Mouse (Mus musculus) urinary bladder, postnatal 36 days (tissue): ENCODE results near the gene Lrrc71.
A peak's percentile ranks its signal among the peaks of the same experiment; 100 is the strongest.

ENCODE experiments used
- DNase-seq, 2 experiments: peaks; one replicate each; pipeline ENCODE4 v3.0.0; 2022; ENCODE audit warnings: low spot score in 2 of 2, mixed read lengths in 1 of 2

The Lrrc71 gene

DNA sequence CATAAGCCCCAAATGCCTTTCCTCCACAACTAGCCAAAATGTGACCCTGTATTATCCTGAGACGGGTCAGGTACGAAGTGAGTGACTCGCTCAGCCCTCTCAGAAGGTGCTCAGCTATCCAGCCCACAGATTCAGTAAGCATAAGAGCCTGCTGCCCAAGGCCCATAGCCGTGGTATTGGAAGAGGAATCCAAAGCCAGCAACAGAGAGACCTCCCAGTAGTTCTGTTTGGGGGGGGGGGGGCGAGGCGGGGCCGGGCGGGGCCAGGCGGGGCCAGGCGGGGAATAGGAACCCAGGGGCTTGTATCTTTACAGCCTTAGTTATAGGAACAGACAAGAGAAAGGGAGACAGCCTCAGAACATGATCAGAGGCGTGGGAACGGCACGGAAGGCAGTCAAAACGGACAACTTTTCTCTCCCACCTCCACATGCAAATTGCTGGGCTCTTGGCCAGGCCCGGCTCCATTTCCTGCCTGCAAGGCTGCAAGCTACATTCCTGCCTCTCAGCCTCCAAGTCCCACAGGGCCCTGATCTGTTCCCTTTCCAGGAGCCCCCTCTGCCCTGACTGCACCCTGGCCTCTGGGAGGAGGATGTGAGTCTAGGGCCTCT lies 15.4 kb upstream of the Lrrc71 start:
- DNase-seq: peak; percentile 39 to 61

DNA sequence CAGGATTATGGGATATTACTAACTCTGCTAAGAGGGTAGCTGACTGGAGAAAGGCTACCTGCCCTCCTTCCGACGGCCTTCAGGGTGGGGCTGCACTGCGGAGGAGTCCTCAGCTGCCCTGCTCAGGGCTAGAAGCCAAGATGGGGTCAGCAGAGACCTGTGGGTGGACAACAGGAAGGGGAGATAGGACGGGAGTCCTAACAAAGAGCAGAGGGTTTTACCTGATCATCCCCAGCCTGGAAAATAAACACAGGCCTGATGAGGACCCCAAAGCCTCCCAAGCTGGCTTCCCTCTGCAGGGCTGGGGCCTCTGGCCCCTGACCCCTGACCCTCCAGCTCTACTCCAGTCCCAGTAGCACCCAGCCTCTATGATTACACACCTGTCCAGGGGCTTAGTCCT lies 14.8 kb upstream of the Lrrc71 start:
- DNase-seq: no peak

DNA sequence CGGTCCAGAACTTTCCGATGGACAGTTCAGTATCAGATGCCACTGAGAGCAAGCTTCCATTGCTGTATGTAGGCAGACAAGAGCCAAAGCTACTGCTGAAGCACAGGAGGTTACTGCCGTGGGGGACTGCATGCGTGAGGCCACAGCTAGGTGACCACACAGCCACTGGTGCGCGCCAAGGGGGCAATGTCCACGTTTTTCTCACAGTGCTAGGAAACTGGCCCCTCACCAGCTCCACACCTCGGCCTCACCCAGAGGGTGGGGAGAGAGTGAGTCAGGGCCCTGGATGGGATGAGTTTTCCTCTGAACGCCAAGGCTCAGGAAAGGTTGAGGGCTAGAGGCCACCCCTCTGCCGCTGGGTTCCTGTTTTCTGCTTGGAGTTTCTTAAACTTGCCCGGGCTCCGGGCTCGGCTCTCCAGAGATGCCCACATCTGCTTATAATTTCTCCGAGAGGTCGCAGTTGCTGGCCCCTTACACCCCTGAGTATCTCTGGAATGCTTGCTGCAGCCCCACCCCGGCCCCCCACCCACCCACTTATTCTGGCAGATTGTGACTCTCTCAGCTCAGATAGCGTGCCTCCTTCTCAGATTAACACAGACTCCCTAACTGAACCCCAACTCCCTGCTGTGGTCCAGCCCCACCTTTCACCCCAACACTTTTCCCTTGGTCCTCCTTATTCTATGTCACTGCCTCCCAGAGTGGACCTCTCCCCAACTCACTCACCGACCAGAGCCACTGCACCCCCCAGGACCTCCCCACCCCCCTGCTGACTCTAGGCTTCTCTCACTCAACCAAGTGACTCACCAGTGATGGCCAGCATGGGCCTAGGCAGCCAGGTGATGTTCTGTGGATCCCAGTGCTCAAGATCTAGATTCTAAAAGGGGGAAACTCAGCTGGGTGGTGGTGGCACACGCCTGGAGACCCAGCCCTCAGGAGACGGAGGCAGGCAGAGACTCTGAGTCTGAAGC lies 13.3 kb upstream of the Lrrc71 start:
- DNase-seq: no peak

DNA sequence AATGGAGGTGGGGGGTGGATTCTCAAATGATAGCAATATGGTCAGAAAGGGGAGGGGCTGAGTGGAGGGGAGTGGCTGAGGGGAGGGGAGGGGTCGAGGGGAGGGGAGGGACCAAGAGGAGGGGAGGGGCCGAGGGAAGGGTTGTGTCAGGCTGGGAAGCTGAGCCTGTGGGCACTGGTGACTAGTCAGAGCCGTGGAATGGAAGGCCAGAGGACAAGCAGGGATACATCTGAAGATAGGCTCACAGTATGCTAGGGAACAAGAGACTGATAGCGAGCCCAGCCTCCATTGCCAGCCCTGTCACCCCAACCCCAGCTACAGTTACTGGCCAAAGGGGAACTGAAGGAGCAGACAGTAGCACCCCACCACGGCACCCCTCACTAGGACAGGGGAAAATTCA lies 10.2 kb upstream of the Lrrc71 start:
- no peak for DNase-seq

DNA sequence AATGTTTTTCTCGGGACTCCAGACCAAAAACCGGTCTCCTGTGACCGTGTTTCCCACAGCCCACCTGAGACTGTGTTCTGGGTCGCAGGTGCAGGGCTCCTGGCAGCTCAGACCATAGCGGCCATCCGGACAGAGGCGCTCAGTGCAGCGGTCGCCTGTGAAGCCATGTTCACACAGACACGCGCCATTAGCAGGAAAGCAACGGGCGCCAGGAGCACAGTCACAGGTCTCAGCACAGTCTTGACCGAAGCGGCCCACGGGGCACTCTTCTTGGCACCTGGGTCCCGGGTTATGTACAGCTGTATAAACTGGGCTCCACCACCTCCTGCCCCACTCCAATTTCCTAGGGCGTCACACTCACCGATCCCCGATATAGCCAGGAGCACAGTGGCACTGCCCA lies 8.1 kb upstream of the Lrrc71 start:
- DNase-seq: no peak

DNA sequence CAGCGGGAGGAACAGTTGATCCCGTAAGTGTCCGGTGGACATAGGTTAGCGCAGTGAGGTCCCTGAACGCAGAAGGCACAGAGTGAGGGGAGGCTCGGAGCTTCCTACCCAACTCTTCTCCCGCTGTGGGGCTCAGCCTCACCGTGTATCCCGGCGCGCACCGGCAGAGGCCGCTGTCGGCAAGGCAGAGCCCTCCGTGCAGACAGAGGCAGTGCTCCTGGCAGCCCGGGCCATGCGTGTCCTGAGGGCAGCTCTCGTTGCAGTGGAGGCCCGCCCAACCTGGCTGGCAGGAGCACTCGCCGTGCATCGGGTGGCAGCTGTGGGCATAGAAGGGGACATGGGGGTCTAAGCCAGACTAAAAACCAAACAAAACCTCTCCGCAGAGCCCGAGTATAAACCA lies 7.5 kb upstream of the Lrrc71 start:
- DNase-seq: peak; percentile 81 to 84

DNA sequence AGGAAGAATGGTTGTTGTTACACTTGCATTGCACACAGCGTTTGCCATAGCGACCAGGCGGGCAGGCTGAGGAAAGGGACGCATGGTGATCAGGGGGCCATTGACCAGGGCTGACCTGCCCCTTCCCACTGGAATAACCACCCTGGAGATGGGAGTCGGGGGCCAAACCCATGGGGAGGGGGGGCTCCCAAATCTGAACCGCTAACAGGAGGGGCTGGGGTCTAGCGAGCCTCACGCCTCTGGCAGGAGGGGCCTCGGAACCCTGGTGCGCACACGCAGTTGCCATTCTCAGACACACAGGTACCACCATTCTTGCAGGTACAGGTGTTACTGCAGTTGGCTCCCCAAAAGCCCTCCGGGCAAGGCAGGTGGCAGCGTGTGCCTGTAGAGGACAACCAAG lies 5.4 kb upstream of the Lrrc71 start:
- DNase-seq: no peak

DNA sequence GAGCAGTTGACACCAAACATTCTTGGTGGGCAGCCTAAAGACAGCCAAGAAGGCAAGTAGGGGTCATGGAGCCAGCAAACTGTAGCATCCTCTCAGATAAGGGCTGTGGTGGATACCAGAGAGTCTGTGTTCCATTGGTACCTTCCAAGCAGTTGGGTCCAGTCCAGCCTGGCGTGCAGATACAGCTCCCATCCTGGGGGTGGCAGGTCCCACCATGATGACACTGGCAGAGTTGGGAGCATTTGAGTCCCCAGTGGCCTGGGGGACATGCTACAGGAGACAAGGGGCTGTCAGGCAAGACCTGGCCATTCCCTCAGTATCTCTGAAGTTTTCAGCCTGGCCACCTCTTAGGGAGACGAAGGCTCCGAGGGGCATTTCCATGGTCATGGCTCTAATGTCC lies 4.1 kb upstream of the Lrrc71 start:
- DNase-seq: no peak

DNA sequence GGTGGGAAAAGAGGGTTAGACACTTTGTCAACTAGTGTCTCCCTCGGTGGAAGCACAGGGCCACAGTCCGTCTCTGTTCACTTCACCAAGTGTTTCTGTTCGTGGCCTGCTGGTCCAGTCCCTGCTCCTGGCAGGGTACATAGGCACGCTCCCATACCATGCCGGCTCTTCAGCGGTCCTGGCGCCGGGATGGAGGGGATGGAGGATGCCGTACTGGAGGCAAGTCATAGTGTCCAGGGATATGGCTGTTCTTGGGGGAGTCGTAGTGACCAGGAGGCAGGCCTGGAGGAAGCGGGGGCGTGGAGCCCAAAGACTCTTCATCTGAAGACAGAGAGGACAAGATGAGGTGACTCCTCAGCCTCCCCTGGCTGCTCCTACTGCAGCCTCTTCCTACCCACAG lies 1.6 kb upstream of the Lrrc71 start:
- no peak for DNase-seq

DNA sequence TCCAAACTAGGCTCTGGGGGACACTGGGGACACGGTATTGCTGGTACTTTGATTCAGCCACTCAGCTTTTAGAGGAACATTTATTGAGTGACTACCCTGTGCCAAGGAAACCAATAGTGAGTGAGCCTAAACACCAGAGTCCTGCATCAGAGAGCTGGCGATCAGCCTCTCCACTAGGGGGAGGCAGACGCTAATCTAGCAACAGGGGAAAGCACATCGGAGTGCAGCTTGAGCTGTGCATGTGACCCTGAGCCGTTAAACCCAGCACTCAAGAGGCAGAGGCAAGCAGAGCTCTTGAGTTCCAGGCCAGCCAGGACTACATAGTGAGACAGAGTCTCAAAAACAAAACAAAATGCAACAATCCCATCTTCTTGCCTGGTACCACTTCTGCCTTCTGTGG lies 611 bp upstream of the Lrrc71 start:
- DNase-seq: peak; percentile 37 to 56

DNA sequence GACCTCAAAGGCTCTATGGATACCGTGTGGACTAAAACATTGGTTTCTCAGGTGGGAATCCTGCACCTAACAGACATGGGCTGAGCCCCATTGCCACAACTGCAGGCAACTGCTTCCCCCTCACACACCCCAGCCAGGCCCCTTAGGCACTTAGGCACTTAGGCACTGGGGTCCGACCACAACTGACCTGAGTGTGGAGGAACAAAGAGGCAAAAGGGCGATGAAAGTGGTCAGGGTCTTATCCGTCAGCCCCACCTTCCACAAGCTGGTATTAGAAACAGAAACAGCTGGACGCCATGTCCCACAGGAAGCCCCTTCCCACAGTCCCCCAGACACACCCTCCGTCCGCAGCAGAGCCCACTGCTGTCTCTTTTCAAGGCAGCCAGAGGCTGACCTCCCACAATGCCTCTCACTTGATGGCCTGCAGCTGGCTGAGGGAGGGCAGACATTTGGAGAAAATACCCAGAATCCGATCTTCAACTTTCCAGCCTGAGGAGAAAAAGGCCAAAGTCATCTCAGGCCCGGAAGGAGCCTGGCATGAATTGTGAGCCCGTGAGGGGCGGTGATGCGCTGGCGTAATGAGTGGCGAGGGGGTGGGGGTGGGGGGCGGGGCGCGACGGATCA lies 3.3 kb downstream of the Lrrc71 start:
- no peak for DNase-seq

DNA sequence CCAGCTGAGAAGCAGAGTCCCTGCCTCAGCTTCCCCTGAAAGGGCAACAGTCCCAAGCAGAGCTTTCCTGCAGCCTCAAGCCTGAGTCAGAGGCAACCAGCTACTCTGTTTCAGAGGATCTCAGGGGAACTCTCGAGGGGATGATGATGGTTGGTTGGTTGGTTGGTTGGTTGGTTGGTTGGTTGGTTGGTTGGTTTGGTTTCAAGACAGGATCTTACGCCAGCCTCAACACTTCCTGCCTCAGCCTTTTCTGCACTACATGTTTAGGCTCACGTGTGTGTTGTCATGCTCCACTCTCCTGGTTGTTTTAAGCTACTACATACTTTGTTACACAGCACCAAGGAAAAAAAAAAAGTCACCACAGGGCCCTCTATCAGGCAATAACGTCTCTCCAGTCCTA lies 4.5 kb downstream of the Lrrc71 start:
- DNase-seq: no peak

DNA sequence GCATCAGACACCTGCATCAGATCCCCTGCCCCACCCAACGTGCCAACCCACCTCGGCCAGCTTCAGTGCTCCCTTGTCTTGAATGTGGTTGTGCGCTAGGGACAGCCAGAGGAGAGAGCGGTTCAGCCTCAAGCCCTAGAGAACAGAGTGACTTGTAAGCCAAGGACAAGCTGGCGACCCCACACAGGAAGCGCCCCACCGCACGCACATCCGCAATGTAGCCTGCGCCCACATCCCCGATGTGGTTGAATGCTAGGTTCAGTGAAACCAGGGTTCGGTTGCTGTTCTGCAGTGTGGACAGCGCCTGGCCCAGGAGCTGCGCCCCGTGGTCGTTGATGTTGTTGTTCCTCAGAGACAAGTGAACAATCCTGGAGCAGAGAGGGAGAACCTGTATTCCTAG lies 5.7 kb downstream of the Lrrc71 start:
- DNase-seq: no peak

DNA sequence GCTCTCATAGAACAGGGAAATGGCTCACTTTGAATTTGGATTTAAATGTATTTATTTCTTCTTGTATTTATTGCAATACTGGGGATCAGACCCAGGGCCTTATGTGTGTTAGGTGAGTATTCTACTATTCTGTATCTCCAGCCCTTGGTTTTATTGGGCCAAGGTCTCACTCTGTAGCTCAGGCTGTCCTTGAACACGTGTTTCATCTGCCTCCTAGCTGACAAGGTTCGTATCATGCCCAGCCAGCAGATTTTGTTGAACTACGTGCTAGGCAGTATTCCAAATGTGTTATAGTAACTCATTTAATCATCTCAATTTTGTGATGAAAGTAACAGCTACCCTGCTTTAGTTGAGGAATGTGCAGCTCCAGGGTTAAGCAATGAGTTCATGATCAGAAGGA lies 6.4 kb downstream of the Lrrc71 start:
- DNase-seq: no peak

DNA sequence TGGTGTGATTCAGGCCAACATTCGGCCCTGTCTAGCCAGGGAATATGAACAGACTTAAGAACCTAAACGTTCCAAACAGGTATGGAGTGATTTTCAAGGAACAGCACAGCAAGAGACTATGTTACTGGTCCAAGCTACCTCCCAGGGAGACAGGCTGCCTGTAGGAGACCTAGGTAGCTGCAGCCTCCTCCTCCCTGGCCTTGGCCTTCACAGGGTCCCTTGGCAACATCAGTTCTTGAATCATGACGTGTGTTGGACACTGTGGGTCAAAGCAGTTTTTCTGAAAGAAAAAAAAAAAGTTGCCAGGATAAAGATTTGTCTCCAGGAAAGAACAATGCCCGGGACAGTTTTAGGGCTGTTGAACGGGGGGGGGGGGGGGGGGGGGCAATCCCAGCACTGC lies 9.5 kb downstream of the Lrrc71 start:
- no peak for DNase-seq

DNA sequence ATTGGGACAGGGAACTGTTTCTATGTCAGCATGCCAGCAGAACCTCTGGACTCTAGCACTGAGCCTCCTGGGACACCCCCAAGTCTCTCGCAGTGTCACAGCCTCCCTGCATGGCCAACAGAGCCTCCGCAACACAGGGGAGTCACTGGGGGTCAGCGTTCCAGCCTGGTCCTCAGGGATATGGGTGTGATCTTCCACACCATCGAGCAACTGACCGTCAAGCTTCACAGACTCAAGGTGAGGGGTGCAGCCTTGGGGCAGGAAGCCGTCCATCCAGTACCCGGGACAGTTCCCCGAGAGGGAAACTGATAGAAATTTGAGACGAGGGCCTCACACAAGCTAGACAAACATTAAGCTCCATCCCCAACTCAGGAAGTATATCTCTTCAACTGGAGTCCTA lies 13.1 kb downstream of the Lrrc71 start:
- DNase-seq: no peak

DNA sequence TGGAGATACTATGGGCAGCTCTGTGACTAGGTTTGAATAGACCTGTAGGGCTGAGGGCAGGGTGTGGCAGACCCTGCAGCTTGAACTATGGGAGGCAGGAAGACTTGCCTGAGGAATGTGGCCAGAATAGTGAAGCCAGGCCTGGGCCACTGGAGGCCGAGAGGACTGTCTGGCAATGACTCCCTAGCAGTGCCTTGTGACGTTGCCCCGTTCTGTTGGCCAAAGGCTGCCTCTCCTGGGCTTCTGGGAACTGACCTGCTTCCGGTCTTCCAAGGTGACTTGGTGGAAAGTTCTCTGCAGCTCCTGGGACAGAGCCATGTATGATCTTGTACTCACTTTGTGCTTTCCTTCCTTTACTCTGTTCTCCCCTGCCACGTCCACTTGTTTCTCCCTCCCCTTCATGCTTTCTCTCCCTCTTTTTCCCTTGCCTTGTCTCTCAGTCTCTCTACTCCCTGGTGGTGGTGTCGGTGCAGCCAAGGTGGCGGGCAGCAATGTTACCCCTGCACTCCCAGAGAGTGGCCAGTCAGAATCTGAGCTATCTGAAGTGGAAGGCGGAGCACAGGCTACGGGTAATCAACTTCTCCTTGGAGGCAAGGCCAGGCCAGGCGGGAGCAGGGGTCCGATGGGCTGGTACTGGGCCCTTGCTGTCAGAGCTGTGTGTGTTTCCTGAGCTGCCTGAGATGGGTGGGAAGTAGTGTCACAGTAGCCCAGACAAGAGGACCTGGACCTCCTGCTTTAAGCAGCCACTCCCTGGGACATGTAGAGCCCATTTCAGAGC lies 14.3 kb downstream of the Lrrc71 start:
- DNase-seq: no peak

DNA sequence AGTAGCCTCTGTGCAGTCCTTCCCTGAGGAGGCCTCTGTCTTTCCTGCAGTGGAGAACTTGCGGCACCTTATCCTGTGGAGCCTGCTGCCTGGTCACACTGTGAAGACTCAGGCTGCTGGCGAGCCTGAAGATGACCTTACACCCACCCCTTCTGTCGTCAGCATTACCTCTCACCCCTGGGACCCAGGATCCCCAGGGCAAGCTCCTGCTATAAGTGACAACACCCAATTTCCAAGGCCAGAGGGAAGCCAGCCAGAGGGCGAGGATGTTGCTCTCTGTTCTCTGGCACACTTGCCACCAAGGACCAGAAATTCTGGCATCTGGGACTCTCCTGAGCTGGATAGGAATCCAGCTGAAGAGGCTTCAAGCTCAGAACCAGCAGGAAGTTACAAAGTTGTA lies 15.3 kb downstream of the Lrrc71 start:
- DNase-seq: no peak

DNA sequence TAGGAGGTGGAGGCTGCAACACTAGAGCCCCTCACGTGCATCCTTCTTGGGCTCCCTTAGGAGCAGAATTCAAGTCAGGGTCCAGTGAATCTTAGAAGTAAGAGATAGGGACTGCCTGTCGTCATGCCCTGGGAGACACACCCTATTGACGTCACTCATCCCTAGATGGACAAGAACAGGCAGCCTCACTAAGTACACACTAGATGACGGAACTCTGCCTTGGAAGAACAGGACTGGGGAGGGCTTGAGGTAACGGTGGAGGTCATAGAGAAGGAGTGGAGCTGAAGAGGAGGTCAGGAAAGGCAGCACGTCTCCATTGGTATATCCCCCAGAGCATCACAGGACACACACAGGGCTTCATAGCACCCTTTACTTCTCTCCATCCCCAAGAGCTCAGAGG lies 19.7 kb downstream of the Lrrc71 start:
- no peak for DNase-seq

DNA sequence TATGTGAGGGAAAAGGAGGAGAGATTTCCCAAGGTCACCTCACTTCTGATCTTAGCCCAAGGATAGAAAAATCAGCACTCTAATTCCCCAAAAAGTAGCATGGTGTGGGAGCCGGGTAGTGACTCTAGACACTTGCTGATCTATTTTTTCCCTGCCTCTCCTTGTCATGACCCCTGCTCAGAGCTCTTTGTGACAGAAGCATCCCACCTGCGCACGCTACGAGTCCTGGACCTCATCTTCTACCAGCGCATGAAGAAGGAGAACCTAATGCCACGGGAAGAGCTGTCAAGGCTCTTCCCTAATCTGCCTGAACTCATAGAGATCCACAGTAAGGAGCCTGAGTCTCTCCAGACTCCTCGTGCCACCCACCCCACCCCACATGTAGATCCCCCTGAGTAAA lies 22.2 kb downstream of the Lrrc71 start:
- DNase-seq: no peak

DNA sequence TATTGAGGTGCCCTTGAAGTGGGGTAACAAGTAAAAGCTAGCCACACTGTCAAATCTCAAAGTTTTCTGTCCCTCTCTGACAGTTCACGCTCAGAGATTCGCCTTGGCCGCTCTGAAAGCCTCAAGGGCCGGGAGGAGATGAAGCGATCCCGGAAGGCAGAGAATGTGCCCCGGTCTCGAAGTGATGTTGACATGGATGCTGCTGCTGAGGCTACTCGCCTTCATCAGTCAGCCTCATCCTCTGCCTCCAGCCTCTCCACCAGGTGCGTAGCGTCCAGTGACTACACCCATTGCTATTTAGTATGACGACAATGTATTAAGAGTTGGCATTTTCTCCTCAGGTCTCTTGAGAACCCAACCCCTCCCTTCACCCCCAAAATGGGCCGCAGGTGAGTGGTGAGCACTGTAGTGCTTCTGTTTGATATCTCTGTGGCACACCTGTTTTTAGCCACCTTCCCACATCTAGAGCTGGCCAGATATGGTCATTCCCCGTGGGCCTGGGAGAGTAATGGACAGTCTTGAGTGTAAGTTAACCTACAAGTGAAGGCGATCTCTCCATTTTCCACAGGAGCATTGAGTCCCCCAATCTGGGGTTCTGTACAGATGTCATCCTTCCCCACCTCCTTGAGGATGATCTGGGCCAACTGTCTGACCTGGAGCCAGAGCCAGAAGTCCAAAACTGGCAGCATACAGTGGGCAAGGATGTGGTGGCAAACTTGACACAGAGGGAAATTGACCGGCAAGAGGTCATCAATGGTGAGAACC lies 22.8 kb downstream of the Lrrc71 start:
- DNase-seq: no peak
